Mouse (Mus musculus) lung, adult 2 months (tissue): ENCODE measurements around the gene Gria4.

Experiments used
- CTCF ChIP-seq: fragments of 200-500 bp; IDR thresholded peaks from 2 replicates; pipeline ENCODE4 v1.5.1; 2011; ENCODE audit warnings: mild to moderate bottlenecking, low read length, control low read depth; ENCODE audit not compliant: insufficient read depth
- POLR2A ChIP-seq: fragments of 200-500 bp; IDR thresholded peaks from 2 replicates; pipeline ENCODE4 v1.6.1; 2011; ENCODE audit warnings: low read depth, mild to moderate bottlenecking, control low read depth, low read length, borderline replicate concordance; ENCODE audit errors: extremely low read depth

GRCm38 (mm10) chr9:4484502-4484901 lies 311.5 kb downstream of the Gria4 start:
- TF ChIP-seq CTCF (no peak), POLR2A (no peak)
